Mouse (Mus musculus) spleen, postnatal 4 days (tissue): ENCODE results near the gene Gm49342.
A peak's percentile ranks its signal among the peaks of the same experiment; 100 is the strongest.
"Not testable (repeated sequence)": the region's sequence is repeated elsewhere in the genome, so short reads cannot be mapped to it uniquely, and the experiment has no call there.

Experiments used
- DNase-seq, 2 experiments: peaks; one replicate each; pipeline ENCODE4 v3.0.0; 2022; ENCODE audit warnings: low spot score in 2 of 2

The Gm49342 gene

DNA sequence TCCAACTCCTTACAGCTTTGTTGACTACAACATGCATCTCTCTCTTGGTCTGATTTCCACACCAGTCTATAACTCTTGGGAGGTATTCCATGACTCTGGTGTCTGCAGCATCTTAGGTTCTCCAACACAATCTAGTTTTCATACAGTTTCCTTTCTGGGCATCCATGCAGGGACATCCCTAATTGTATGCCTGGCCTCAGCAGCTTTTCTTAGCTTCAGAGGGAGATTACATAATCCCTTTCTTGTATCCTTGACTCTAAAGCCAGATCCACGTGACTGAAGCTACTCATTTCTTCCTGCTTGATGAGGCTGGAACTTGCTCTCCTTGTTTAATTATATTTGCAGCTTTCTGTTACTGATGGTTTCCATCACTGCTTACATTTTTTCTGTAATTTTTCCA is 7.7 kb upstream of the Gm49342 start:
- no peak for DNase-seq

DNA sequence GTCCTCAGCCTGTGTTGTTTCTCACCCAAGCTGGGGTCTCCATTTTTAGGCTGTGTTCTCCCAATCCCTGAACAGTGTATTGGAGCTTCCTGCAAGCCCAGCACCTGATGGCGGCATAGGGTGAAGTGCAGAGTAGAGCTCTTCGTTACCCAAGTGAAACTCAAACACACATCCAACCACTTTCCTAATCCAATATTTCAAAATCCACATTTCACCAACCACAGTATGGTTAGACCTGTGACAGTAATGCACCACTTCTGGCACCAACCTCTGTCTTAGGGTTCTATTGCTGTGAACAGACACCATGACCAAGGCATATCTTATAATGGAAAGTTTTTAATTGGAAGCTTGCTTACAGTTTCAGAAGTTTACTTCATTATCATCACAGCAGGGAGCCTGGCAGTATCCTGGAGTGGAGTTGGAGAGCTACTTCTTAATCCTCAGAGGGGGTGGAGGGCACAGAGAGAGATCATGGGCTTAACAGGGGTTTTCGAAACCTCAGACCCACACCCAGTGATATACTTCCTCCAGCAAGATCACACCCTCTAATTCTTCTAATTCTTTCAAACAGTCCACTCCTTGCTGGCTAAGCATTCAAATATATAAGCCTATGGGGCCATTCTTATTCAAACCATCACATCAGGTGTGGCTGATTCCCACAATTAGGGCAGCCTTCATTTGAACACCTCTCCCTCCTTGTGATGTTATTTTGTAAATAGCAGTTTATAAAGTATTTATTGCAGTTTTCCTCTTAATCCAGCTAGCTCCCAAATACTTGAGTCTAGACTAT is 6.0 kb upstream of the Gm49342 start:
- DNase-seq = no peak

DNA sequence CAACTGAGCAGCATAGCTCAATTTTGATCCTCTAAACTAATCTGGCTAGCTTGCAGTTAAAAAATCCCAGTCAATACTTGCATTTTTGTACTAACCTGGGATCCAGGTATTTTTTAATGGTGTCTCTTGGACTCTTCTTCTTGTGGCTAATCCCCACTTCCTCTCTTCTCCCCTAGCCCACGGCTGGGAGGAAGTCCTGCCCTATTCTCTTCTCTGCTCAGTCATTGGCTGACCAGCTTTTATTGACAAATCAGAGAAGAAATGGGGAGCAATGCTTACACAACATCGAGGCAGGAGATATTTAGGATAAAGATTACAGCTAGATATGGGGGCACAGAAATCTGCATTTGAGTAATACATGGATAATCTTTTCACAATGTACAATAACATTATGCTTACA is 5.4 kb upstream of the Gm49342 start:
- no peak for DNase-seq

DNA sequence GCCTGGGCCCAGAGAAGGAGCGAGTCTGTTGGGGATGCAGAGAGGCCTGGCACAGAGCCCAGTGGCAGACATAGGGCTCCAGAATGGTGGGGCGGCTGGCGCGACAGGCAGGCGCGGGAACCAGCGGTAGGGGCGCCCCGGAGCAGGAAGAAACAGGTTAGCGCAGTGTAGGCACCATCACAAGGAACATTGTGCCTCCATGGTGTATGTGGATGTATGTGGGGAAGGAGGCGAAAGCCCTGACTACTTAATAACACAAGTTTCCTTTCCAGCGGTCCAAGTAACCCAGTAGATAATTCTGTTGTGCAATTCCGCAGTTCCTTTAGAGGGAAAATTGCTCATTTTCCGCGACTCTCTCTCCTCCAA is 334 bp downstream of the Gm49342 start:
- not testable (repeated sequence) for DNase-seq

DNA sequence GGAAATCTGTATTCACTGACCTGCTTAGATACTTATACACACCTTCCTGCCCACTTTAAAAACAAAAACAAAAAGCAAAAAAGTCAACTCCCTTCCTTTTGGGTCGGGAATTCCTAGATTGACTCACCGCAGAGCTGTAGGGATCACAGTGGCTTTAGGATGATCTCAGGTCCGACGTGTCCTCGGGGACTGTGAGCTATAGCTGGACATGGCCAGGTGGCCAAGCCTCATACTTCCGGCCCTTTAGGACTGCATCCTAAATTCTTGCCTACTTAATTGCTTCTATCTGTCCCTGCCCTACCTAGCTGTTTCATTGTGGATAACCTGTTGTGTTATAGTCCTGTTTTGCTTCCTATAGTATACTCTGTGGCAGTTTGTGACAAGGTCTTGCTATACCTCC is 764 bp downstream of the Gm49342 start:
- DNase-seq = not testable (repeated sequence)

DNA sequence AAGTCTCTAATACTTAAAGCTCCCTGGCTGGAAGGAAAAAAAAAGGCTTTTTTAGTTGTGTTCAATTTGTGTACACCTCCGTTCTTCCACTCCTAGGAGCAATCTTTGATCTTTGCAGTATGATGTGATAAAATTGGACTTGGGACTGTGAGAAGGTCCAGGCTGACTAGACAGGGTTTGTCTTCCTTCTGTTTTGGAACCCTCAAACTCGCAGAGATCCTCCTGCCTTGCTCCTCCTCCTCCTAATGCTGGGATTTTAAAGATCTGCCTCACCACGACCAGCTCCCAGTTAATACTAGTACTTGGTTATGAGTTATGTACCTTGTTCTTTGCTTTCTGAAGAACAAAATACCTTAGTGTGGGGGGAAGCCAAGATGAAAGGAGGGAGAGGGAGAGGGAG is 1.2 kb downstream of the Gm49342 start:
- not testable (repeated sequence) for DNase-seq

DNA sequence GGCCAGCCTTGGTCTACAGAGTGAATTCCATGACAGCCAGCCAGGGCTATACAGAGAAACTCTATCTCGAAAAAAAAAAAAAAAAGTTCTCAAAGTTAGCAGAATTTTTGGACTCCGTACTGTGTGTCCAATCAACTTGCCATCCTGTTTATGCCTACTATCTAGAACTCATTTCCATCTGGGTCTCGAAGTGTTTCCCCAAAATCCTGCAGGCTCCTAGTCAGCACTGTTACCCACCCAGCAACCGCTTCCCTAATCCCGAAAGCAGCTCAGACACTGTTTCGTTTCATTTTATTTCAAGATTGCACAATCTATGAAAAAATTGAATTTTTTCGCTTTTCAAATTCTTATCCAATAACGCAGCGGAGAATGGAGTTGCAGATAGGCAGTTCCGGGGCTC is 11.2 kb downstream of the Gm49342 start:
- no peak for DNase-seq

DNA sequence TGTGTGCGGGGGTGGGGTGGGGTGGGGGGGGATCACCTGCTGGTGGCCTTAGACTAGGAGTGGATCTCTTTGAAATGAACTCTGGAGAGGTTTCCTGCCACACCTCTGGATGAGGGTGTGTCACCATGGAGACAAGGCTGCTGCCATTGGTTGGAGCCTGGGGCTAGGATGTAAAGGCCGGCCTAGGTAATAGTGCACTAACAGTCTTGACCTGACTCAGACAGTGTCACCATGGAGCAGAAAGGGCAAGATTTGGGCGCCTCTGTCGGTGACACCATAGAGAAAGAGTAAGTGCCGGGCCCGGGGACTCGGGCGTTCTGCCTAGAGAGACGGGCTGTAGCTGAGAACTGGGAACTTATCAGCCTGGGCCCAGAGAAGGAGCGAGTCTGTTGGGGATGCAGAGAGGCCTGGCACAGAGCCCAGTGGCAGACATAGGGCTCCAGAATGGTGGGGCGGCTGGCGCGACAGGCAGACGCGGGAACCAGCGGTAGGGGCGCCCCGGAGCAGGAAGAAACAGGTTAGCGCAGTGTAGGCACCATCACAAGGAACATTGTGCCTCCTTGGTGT is 11.7 kb downstream of the Gm49342 start, which contains the start of gene Pnp2:
Pnp2 (plus strand) TSS at position 51 of the 567 bp plus-strand sequence.
- DNase-seq = peak; percentile 79 to 87

DNA sequence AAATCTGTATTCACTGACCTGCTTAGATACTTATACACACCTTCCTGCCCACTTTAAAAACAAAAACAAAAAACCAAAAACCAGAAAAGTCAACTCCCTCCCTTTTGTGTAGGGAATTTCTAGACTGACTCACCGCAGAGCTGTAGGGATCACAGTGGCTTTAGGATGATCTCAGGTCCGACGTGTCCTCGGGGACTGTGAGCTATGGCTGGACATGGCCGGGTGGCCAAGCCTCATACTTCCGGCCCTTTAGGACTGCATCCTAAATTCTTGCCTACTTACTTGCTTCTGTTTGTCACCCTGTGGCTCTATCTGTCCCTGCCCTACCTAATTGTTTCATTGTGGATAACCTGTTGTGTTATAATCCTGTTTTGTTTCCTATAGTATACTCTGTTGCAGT is 12.4 kb downstream of the Gm49342 start:
- DNase-seq = not testable (repeated sequence)

DNA sequence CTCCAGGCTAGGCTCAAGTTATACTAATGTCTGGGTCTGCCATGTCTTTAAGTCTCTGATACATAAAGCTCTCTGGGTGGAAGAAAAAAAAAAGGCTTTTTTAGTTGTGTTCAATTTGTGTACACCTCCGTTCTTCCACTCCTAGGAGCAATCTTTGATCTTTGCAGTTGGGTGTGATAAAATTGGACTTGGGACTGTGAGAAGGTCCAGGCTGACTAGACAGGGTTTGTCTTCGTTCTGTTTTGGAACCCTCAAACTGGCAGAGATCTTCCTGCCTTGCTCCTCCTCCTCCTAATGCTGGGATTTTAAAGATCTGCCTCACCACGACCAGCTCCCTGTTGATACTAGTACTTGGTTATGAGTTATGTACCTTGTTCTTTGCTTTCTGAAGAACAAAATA is 12.8 kb downstream of the Gm49342 start:
- DNase-seq = not testable (repeated sequence)

DNA sequence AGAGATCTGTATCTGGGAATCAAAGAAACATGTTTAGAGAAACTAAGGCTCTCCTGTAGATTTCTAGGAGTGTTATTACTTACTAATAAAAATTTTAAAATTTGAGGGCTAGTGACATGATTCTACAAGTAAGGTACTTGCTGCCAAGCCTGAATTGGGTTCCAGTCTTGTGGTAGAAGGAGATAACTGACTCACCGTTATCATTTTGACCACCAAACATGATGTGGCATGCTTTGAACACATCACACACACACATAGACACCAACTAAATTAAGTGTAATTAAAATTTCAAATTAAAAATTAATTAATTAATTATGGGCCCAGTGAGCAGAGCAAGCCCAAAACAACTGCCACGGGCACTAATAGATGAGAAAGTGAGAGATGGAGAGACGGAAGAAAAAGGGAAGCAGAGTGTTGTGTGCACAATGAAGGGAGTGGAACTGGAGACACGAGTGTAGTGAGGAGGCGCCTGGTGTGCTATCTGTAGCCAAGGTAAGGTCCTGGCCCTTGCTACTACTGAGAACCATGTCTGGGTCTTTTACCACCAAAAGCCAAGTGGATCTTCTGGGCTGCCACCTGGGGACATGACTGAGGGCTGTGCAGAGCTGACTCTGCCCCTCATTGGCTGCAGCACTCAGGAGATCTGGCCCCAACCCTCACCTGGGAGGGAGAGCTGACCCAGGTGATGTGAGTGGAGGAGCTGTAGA is 14.1 kb downstream of the Gm49342 start:
- DNase-seq = not testable (repeated sequence)

DNA sequence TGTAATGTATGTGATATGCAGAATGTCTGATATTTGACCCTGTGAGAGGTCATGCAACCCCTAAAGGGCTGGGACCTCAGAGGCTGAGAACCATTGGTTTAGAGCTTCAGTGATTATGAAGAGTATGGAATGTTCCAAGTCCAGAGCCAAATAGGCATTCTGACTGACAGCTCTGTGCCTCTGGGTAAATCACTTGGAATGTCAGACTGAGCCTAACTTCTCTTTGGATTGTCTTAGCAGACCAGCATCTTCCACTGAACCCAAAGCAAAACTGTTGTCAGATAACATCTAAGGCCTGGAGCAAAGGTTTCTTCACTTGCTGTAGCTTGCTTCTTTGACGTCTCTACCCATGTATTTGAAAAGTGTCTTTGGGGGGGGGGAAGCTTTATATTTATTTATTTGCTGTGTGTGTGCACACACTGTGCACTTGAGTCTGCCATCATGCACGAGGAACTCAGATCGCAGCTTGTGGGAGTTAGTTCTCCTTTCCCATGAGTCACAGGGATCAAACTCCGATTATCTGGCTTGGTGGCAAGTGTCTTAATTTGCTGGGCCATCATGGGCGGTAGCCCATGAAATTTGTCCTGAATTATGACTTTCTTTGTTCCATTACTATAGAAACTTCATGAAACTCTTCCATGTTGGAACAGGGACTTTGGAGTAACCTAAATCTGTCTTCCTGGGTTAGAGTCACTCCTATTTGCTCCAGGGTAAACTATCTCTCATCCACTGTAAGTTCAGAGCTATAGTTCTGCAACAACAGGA is 24.1 kb downstream of the Gm49342 start:
- no peak for DNase-seq

DNA sequence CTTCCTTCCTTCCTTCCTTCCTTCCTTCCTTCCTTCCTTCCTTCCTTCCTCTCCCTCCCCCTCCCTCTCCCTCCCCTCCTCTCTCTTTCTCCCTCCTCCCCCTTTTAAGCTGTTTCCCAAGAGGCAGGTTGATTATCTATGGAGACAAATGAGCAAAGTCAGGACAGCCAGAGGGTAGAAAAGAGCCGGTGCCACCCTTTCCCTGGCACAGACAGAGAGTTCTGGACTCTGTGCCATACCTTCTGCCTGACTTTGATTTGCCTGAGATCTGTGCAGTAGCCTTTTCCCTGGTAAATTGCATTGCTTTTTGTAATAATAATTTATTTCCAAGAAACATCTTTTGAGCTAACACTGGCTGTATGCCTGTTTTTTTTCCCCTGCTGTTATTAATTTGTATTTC is 24.7 kb downstream of the Gm49342 start:
- DNase-seq = no peak

DNA sequence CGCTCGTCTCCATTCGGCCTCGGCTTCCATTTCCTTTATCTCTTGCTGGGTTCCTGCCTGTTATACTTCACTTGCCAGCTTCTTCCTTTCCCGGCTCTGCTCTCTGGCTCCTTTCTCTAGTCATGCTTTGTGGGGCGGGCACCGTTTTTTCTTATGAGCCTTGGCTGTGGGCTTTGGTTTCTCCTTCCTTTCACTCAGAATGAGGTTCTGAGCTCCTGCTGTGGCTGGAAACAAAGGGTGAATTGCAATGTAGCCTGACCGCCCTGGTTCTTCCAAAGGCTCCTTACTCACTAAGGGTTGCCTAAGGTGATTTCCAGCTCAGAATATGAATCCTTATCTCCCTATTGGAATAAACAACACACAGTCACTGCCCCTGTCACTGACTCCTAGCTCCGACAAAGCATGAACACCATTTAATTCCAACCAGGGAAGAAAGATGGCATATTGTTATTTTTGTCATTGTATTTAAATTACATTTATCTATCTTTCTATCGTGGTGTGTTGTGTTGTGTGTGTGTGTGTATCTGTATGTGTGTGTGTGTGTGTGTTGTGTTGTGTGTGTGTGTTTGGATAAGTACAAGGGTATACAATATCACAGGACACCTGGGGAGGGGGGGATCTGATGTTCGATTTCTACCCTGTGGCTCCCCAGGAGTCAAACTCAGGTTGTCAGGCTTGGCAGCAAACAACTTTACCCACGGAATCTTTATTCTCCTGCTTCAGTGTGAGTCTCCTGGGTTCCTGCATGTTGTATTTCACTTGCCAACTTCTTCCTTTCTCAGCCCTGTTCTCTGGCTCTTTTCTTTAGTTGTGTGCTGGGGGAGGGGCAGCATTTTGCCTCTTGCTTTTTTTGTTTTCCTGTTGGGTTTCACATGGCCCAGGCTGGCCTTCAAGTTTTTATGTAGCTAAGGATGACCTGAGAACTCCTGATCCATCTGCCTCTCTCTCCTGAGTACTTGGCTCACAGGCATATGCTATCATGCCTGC is 25.5 kb downstream of the Gm49342 start:
- DNase-seq = peak in 1 of 2 experiments; percentile 53

DNA sequence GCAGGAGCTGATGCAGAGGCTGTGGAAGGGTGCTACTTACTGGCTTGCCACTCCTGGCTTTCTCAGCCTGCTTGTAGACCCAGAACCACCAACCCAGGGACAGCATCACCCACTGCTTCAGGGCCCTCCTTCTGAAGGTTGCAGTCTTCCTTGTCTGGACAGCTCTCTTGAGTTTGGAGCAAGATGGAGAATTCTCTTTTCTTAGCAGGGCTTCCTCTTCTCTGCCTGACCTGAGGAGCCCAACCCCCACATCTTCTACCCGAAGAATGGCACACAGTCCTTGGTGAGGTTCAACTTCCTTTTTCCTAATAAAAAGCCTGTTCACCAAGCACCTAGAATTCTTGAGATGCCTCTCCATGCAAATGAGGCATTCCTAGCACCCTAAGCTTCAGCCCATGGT is 26.5 kb downstream of the Gm49342 start:
- DNase-seq = peak in 1 of 2 experiments; percentile 57

DNA sequence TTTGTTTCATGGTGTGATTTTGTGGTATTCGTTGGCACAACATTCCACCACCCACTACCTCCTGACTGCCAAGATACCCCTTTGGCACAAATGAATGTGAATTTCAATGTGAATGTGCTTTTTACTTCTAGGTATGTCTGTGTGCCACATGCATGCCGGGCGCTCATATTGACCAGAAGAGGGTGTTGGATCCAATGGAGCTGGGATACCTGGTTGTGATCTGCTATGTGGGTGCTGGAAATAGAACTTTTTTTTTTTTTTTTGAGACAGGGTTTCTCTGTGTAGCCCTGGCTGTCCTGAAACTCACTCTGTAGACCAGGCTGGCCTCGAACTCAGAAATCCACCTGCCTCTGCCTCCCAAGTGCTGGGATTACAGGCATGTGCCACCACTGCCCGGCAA is 28.7 kb downstream of the Gm49342 start:
- not testable (repeated sequence) for DNase-seq

DNA sequence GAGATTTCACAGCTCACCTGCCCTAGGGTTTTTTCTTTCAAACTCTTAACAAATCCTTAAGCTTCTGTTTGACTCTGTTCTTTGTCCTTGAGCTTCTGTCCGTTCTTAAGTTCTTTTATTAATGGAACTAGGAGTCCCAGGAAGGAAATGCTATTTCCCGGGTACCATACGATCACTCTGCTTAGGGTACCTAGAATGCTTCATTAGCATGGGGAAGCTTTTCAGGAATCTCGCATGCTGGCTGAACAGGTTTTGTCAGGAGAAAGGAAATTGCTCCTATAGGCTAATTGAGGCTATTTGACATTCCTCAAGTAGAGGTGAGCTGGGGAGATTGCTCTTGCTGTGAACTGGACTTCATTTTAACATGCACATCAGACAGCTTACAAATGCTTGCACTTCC is 29.4 kb downstream of the Gm49342 start:
- DNase-seq = no peak

DNA sequence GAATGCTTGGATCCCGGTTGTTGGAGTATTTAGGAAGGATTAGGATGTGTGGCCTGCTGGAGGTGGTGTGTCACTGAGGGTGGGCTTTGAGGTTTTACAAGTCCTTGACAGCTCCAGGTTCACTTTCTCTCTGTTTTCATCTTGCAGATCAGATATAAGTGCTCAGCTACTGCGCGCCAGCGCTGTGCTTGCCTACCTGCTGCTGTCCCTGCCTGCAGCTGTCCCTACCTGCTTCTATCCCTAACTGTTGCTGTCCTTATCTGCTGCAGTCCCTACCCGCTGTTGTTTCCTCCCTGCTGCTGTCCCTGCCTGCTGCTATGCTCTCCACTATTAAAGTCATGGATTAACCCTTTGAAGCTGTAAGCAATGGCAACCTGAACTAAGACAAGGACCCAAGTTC is 30.7 kb downstream of the Gm49342 start:
- peak in 1 of 2 experiments; percentile 50 for DNase-seq

DNA sequence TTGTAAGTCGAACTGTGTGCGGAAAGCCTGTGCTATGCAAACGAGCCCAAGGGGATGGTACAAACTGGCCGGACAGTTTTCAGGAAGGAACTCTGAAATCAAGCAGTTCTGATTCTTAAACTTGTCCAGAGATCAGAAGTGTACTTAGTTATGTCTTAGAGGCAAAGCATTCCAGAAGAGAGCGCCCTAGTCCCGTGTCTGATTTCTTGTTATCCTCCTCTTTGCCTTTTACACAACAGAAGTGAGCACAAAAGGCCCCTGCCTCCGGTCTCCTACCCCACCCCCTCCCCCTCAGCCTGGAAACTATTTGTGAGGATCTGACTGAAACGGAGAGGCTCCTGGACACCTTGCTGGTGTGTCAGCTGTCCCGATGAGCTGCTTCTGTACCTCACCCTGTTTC is 32.4 kb downstream of the Gm49342 start:
- DNase-seq = no peak

DNA sequence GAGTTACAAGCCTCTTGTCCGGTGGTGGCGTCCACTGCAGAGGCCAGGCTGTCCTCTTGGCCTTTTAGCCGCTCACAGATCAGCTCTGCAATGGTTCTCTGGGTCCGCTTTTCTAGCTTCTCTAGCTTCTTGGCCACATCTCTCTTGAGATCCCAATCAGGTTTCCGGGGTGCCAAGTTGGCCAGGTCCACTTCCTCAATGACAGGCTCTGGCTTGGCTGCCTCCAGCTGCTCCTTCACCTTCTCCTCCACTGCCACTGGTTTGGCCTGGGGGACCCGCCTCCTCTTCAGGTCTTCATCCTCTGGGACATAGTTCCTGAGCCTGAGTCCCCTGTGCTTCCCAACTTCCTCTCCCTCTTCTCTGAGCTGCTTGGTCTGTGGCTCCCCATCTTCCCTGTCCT is 34.1 kb downstream of the Gm49342 start:
- DNase-seq = not testable (repeated sequence)

DNA sequence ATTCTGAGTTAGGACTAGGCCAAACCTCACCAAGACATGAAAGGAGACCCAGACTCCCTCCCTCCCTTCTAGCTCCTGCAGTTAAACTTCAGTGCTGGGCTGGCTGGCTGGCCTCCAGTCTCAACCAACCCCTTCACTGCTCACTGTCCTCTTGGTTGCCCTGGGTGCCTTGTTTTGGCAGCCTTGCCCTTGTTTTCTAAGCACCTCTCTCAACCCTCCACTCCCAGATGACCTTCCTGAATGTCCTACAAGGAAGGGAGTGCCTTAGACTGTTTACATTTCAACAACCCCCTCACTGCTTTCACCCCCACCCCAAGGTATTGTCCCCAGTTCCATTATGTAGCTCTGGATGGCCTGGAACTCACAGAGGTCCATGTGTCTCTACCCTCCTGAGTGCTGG is 35.3 kb downstream of the Gm49342 start:
- peak in 1 of 2 experiments; percentile 49 for DNase-seq
